Mouse (Mus musculus) layer of hippocampus, postnatal 14 days (tissue): ENCODE results near the gene Rassf7. TPM values are rescaled to one million over a fixed set of nuclear protein-coding genes. Genes with fewer than 3 reads are reported as not detected.
"Not testable (repeated sequence)": the region's sequence is repeated elsewhere in the genome, so short reads cannot be mapped to it uniquely, and the experiment has no call there.

Source experiments
- DNase-seq, 2 experiments: peaks; one replicate each; pipeline ENCODE4 v3.0.0; 2021 to 2022; ENCODE audit warnings: low spot score in 2 of 2, mixed read lengths in 1 of 2
- total RNA-seq, 2 experiments: library from RNA; stranded (reverse); gene quantifications; 2 replicates each; pipeline ENCODE4 v1.2.3; 2021

Gene Rassf7
- total RNA-seq, 2 experiments from 2014 or later: 0.83 to 1.2 TPM

DNA sequence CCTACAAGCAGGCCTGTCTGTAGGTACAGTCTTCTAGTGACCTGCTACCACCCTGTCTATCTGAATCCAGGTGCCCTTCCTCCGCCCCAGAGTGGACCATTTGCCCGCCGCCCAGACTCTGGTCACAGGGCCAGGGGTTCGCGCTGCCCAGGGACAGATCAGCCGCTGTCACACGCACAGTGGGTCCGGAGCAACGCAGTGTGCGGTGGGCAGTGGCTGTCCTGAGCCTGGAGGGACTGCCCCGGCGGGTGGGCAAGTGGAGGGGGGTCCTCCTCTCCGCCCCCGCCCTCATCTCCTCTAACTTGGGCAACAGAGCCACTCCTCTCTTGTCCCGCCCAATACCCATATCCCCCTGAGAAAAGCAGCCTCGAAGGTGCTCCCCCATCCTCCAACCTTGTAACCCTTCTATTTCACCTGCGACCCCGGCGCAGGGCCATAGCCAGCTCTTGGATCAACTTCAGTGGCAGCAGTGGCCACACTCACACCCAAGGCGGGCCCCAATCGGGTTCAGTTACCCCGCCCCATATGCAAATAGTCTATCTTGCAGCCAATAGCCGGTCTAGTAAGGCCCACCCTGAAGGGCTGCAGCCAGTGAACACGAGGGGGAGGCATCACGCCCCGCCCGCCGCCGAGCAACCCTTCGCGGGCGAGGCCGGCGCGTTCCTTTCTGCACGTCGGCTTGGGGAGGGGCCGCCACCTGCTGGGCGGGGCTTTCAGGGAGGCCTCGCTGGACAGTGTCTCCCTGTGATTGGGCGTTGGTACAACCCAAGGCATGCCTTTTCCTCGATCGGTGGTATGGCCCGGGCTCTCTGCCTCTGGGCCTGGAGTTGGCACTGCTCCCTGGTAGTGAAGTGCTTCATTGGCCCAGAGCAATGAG, 5.8 kb downstream of the Rassf7 start:
- DNase-seq: peak; percentile 86 to 93

DNA sequence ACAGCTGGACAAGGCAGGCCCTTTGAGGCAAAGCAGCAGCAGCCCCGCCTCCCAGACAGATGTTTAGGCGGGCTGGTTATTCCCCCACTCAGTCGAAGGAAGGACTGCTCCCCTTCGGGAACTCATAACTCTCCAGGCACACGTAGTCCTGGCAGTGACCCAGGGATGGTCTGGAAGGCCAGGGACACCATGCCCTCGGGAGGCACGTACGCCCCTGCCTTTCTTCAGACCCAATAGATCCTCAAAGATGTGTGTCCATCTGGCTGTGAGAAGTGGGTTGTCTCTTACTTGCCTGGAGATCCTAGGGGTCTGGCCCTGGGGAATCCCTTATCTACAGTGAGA, 6.4 kb downstream of the Rassf7 start:
- no peak for DNase-seq

DNA sequence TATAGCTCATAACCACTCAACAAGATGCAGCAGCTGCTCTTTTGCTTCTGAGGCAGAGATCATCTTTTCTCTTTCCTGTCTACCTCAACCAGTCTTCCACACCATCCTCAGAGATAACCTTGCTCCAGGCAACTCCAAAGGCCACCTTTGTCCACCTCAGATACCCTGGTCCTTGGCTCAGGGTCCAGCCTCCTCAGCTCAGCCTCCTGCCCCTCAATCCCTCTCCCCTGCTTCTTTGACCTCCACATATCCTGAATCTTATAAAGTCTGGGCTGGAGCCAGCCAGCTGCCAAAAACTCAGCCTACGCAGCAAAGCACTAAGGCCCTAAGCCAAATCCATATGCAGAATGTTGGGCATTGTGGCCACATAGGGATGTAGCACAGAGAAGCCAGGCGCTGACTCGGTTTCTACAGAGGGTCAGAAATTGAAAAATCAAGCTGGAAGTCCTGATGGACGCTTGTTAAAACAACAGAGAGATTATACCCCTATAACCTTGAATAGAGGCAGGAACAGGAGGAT, 7.1 kb downstream of the Rassf7 start:
- no peak for DNase-seq

DNA sequence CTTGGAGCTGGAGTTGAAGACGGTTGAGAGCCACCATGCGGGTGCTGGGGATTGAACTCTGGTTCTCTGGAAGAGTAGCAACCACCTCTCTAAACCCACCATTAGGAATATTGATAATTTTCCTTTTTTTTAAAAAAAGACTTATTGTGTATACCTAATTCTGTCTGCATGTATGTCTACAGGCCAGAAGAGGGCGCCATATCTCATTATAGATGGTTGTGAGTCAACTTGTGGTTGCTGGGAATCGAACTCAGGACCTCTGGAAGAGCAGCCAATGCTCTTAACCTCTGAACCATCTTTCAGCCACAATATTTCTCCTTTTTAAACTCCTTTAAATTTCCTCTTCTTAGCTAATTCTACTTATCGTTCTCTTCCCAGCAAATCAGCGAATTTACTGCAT, 10.9 kb downstream of the Rassf7 start:
- no peak for DNase-seq

DNA sequence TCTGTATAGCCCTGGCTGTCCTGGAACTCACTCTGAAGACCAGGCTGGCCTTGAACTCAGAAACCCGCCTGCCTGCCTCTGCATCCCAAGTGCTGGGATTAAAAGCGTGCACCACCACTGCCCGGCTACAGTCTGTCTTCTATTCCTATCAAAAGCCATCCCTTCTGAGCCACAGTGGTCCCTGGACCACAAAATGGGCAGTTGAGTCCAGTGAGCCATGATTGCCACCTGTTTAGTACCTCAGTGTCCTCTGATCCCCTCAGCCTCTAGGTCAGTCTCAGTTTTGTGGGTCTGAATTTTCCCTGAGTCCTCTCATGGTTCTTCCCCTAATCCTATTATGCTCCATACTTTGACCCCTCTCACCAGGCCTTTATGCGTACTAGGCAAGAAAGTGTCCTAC, 12.1 kb downstream of the Rassf7 start:
- DNase-seq: no peak

DNA sequence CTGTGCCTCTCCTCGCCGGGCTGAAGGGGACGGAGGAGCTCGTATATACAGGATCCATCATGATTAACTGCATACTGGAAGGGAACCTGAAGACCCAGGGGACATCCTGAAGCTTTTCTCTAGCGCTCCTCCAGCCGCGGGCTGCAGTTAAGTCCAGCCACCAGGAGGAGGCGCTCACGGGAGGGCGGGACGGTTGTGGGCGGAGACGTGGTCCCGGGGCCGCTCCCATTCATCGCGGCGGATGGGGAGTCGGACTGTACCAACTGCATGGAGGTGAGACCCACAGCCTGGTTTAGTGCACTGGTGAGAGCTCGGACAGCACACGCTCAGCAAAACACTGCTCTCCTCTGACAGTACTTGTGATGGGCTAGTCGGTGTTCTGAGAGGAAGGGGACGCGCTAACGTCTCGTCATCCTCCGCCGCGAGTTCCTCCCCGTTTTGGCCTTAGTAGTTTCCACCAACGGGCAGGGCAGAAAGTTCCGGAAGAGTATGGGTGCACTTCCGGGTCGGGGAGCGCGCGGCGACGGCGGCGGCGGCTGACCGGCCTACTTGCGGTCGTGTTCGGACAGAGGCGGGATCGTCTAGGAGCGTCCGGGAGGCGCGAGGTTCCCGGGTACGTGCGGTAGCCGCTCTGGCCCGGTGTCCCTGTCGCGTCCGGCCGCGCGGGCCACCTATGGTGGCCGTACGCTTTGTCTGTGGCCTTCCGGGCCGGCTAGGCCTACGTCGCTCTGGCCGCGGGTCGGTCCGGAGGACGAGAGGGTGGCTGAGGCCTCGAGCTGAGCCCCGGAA, 12.8 kb downstream of the Rassf7 start, which contains the start of gene Phrf1:
Gene Phrf1, plus strand, starts transcription at position 506 of the 789 bp plus-strand sequence.
- peak; percentile 92 to 94 for DNase-seq

DNA sequence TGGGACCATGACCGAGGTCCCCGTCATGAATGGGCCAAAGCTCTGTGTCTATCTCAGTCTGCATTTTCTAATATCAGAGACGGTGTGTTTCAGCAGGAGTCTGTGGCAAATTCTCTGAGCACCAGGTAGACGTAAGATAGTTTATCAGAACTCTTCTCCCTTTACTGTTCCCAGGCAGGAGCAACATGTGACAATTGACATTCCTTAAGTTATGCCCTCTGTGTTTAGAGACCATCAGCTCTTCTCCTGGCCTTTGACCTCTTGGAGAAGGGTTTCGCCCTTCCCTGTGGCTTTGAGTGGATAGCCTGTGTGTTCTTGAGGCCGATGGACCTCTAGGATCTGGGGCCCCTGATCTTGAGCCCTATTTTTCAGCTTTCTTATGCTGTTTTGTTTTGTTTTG, 14.0 kb downstream of the Rassf7 start:
- no peak for DNase-seq

DNA sequence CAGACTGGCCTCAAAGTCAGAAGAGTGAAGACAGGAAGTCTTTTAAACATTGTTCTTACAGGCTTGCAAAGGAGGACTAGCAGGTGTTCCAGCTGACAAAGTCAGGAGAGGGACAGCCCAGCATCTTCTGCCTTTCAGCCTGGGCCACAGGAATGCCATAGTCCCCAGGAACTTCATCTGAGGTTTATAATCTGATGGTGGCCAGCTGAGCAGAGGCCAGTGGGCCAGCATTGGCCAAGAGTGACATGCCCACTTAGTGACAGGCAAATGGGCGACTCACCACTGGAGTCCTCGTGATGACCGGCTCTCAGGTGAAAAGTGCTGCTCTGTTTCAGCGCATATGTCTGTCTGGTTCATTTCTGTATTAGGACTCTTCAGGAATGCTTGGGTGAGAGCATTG, 14.9 kb downstream of the Rassf7 start:
- DNase-seq: no peak

DNA sequence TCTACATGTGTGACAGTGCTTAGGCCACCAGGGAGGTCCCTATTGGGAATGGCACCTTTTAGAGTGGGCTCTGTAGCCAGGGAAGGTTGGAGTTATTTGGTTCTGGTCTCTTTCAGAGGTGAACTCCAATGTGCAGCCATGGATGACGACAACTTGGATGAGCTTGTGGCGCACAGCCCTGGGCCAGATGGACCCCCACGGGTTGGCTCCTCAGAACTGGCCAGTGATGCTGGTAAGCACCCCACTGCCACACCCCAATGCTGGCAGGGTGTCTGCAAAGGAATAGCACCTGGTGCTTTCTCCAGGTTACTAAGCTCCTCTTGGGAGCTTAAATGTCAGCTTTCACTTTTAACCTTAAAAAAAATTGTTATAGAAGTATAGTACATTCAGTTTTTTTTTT, 15.5 kb downstream of the Rassf7 start:
- DNase-seq: no peak

DNA sequence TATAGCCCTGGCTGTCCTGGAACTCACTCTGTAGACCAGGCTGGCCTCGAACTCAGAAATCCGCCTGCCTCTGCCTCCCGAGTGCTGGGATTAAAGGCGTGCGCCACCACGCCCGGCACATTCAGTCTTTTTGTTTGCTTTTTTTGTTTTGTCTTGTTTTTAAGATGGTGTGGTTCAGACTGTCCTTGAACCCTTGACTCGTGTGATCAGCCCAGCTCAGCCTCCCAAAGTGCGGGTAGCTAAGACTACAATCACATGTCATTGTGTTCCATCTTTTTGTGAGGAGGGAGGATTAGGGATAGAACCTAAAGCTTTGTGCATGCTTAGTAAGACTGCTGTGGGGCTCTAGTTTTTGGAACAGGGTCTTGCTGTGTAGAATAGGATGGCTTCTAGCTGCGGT, 15.9 kb downstream of the Rassf7 start:
- no peak for DNase-seq

DNA sequence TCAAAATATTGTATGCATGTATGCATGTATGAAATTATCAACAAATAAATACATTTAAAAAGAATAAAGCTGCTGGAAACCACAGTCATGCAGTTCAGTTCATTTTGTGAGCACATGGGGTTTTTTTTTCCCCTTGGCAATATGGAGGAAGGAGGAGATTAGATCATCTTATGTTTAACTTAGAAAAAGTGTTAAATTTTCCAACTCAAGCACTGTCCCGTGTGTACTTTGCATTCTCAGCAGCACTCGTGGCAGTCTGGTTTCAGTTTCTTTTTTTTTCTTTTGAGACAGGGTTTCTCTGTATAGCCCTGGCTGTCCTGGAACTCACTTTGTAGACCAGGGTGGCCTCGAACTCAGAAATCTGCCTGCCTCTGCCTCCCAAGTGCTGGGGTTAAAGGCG, 34.8 kb downstream of the Rassf7 start:
- not testable (repeated sequence) for DNase-seq

DNA sequence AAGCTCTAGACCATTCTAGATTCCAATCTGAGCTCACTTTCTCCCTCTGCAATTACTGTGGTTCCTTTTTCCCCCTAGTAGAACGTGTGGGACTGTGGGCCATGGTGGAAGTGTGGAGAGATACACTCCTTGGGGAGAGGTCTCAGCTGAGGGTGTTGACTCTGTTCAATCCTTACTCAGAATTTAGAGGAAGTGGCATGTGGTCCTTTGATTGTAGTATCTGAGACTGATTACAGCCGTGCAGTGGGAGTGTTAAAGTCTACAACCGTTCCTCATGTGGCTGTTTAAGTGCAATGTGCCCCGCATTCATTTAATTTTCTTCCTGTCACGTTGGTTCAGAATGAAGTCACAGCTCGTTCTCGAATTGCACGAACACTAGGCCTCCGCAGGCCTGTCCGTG, 40.5 kb downstream of the Rassf7 start:
- DNase-seq: no peak

DNA sequence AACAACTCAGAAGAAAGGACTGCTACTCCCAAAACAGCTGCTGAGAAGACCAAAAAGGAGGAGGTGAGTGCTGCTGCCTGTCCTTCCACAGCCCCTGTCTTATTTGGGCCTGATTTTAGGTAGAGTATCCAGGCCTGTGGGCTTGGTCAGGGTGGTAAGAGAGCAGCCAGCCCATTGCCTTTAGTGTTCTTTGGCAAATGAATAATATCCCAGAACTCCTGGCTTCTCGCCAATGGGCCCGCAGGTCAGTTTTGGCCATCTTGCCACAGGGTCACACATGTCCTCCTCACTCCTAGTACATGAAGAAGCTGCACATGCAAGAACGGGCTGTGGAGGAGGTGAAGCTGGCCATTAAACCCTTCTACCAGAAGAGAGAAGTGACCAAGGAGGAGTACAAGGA, 45.8 kb downstream of the Rassf7 start:
- DNase-seq: no peak

DNA sequence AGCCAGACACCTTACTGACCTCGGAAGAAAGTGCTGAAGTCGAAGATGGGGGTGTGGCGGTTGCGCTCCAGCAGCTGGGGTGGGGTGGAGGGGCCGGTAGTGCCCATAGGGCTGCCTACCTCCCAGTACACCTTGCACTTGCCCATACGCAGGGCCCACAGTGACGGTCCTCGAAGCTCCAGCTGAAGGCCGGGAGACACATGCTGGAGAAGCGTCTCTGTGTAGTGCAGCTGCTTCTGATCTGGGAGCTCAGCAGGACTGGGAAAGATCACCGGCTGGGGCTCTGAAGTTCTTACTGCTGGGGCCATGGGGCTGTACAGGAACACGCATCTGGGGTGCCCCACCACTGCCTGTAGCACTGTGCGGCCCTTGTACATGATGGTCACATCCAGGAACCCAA, 48.0 kb downstream of the Rassf7 start:
- DNase-seq: no peak

DNA sequence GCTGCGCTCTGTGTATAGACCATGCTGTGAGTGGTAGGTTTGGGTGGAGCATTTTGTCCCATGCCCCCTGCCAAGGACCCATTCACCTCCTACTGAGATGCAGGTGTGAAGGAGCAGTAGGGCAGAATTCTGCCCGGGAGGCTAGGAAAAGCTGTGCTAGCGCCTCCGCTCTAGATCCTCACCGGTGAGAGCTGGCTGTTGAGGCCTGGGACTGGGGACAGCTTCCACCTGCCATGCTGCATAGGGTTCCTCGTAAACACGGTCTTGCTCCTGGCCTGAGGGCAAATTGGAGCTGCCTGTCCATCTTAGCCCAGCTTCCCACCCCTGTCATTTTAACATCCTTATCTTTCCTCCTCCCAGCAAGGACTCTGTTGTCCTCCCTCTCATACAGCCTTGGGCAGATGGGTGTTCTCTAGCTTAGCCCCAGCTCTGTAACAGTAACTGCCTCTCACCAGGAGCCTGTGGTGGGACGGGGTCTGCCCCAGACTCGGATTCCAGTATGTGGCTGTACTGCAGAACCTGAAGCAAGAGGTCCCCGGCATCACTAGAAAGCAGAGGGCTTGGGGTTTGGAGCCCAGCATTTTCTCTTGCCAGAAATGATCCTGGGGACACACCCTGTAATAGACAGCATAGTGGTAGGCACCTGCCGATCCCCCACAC, 48.5 kb downstream of the Rassf7 start:
- no peak for DNase-seq

DNA sequence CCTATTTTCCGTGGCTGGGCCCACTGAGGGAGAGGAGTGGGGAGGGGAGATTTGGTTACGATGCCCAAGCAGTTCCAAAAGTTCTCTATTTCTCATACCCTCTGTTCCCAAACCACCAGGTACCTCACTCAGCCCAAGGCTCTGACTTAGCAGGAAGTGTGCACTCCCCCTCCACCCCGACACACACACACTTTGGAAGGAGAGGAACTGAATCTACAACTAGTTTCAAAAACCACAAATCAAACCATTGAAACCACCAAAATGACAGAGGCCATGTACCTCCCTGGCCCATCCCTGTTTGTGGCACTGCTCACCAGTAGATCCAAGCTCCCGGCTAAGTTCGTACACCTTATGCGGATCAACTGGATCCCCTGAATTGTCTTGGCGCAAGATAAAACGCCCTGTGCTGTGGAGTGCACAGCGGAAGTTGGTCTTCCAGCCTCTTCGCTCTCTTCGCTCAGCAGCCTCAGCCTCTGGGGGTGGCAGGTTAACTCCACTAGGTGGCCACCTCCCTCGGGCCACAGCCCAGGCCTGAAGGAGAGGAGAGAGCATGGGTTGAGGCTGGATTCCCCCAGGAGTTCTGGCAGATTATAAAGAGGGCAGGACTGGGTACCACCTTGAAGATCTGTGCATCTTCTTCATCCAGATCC, 49.2 kb downstream of the Rassf7 start:
- no peak for DNase-seq

DNA sequence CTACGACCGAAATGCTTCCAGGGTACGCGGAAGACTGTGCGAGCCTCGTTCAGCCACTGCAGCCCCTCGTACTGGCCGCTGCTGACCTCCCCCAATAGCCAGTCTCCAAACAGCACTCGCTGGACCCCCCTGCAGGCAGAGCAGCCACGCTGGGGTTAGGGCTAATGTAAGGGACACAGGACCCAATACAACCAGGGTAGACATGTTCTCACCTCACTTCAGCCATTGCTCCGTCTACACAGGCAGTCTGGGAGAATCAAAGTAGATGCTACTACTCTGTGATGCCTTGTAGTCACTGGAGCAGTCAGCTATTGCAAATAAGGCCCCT, 49.7 kb downstream of the Rassf7 start:
- no peak for DNase-seq

DNA sequence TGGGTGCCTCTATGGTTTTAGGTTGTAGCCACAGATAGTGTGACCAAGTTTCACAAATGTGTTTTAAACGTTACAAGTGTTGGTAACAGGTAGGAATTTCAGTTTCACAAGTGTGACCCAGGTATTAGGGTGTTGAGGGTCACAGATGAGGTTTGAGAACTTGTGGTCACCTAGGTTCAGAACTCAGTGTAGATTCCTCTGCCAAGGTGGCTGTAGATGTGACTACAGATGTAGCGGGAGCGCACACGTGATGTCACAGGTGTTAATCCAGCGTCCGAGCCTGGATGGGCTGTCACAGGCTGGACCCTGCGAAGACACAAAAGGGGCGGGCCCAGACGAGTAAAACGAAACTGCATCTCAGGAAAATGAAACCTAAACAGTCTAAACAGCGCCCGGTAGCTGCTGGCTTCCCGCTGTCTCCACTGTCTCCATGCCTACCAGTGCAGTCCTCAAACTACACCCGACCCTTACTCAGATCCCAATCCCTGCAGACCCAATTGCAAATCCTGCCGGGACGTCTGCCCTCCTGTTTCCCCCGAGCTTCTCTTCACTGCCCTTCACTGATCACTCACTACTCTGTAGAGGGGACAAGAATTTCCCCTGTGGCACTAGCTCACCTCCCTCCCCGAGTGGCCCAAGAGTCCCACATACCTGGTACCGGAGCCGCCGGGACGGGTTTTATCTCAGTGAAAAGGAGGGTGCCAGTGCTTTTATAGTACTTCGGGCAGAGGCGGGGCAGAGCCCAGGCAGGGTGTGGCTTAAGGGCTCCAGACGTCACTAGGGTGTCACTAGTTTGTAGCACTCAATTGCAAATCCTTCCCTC, 50.3 kb downstream of the Rassf7 start, which contains the start of gene Irf7:
Gene Irf7, minus strand, starts transcription at position 743 of the 823 bp plus-strand sequence.
- peak in 1 of 2 experiments; percentile 12 for DNase-seq
